Mouse (Mus musculus): ENCODE data around the gene Cd63. TPM values are rescaled to one million over a fixed set of nuclear protein-coding genes. Genes with fewer than 3 reads are reported as not detected.
A peak's percentile ranks its signal among the peaks of the same experiment; 100 is the strongest.

Gene Cd63
- polyA plus RNA-seq, 1 experiment from 2014 or later: 820 TPM

DNA sequence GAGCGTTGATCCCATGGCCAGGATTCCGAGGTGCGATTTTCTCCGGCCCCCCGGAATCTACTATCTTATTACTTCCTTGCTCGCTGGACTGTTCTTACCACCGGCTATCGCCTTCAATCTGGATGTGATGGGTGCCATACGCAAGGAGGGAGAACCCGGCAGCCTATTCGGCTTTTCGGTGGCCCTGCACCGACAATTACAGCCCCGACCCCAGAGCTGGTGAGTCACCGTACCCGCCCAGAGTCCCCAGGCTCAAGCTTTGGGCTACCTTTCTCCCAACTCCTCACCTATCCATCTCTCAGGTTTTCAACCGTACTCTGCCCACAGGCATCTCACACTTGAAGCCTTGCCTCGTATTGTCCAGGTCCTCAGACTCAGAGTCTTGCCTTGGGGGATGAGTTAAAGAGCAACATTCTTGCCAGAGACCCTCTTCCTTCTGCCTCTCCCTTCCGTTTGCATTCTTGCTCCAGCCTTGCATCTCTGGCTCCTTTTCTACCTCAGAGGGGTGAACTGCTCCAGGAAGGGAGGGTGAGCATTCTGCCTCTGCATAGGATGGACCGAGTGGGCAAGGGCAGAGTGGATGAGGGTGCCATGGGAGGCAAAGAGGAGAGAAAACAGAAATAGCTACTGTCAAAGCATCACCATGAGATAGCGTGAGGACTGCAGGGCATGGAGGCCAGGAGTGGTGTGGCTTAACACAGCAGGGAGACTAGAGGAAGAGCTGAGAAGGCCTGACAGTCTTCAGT lies 33.4 kb downstream of the Cd63 start:
- H3K36me3 ChIP-seq: no peaks in the 10 kb centered on the region
- ATAC-seq (ENCODE audit: low FRiP score, low read depth): no peak
- H3K9me3 ChIP-seq: no peaks in the 10 kb centered on the region
- H3K4me3 ChIP-seq: peak overlapping the region; percentile 43
- H3K9ac ChIP-seq: peak overlapping the region; percentile 32; the same call in 1 of the 2 replicates
- H3K4me1 ChIP-seq: peaks cover 16% of the 10 kb centered on the region
- peak overlapping the region; percentile 73 for H3K4me2 ChIP-seq (replicated peaks)
- H3K27me3 ChIP-seq: peaks cover 77% of the 10 kb centered on the region
- 2% methylated on average over 21 of the region's 21 CpGs for WGBS
- H3K27ac ChIP-seq: no peak overlapping the region

DNA sequence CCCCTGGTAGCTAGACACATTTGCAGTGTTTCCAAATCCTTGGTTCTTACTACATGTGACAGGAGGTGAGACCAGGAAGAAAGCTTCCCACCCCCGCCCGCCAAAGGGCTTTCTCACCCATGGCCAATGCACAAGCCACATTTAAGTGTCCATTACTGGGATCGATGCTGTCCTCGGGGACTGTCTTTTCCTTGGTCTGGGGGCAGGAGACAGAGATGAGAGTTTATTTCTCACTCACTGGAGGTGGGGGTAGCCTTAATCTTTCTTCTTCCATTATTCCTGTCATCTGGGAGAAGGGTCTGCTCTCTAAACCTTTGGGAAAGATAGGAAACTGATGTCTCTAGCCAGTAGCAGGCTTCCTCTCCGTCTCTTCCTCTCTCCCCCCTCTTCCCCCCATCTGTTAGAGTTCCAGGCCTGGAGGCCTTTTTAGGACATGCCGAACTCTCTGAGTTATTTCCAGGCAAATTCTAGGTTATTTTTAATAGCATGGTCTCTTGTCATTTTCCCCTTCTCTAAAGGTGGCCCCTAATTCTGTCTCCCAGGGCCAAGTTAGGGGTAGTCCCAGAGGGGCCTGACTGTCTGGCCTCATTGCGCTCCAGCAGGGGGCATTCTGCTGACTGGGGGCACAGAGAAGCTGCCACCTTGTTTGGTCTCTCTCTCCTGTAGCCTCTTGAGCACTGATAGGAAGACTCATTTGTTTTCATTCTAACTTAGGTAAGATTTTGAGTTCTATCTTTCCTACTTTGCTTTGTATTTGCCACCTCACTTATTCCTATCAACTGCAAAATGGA lies 34.4 kb downstream of the Cd63 start:
- H3K36me3 ChIP-seq: no peaks in the 10 kb centered on the region
- 67% methylated on average over 7 of the region's 7 CpGs for WGBS

DNA sequence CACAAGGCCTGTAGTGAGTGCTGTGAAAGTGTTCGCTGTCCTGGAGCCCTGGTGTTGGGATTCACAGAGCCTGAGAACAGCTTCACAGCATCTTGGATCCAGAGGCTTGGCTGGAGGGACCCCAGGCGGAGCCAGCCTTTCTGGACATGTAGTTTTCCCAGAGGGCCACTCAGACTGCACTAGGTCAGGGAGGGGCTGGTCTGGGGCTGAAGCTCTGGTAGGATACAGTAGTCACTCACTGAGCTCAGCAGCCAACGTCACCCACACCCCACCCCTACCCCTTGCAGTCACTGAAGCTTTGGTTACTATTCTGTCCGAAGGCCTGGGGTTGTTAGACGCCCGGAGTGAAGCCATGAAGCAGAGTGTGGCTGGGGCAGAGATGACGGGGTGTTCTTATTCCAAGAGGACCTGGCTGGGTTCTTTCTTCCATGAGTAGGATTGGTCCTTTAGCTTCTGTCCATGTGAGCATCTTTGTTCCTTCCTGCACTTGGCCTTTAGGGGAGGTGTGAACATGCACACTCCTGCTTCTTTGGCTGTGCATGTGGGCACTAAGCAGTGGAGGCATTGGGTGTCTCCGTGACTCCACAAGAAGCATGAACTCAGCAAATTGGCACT lies 35.1 kb downstream of the Cd63 start:
- Histone ChIP-seq H3K27me3 (peaks cover 62% of the 10 kb centered on the region), H3K4me2 (replicated peaks) (no peak overlapping the region), H3K4me3 (no peak overlapping the region), H3K36me3 (no peaks in the 10 kb centered on the region), H3K9ac (no peak overlapping the region), H3K27ac (no peak overlapping the region), H3K4me1 (peaks cover 16% of the 10 kb centered on the region), H3K9me3 (no peaks in the 10 kb centered on the region)
- WGBS: 66% methylated on average over 8 of the region's 8 CpGs
- ATAC-seq (ENCODE audit: low FRiP score, low read depth): no peak

More for the DNA sequence above, 34.4 kb downstream of the Cd63 start:
- Histone ChIP-seq H3K4me2 (replicated peaks) (no peak overlapping the region), H3K9me3 (no peaks in the 10 kb centered on the region), H3K4me3 (no peak overlapping the region), H3K27ac (no peak overlapping the region), H3K4me1 (peaks cover 16% of the 10 kb centered on the region), H3K27me3 (peaks cover 68% of the 10 kb centered on the region), H3K9ac (no peak overlapping the region)
- ATAC-seq (ENCODE audit: low FRiP score, low read depth): no peak

DNA sequence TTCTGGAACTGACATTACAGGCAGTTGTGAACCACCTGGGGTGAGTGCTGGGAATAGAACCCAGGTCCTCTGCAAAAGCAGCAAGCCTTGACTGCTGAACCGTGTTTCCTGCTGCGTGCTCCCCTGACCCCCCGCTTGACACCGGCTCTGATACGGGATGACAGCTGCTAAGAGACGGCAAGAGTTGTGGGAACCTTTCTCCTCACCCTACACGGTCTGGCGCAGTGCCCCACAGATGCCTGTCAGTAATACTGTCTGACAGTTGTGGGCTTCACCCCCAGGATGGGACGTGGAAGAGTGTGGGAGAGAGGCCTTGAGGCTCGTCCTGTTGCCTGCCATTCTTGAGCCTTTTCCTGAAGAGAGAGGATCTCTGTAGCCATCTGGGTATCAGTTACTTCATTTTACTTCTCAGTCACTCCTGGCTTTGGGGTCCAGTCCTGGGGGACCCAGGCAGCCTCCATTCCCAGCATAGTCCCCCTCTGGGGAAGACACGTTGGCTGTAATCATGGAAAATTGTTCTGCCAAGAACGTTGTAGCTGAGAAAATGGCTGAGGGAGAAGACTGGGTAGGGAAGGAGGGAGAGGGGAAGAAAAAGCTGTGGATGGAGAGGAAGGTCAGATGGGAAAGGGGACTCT lies 37.1 kb downstream of the Cd63 start:
- Histone ChIP-seq H3K27me3 (peaks cover 42% of the 10 kb centered on the region), H3K4me3 (no peak overlapping the region), H3K4me2 (replicated peaks) (no peak overlapping the region), H3K36me3 (no peaks in the 10 kb centered on the region), H3K27ac (no peak overlapping the region), H3K9ac (no peak overlapping the region), H3K4me1 (peaks cover 16% of the 10 kb centered on the region), H3K9me3 (no peaks in the 10 kb centered on the region)
- WGBS: 69% methylated on average over 12 of the region's 12 CpGs
- 0 out of 2 replicates have a peak, but pooled peaks have one; percentile 21 for ATAC-seq (ENCODE audit: low FRiP score, low read depth)

GRCm38 (mm10) chr10:128938457-128938856 lies 37.7 kb downstream of the Cd63 start:
- H3K9me3 ChIP-seq: no peaks in the 10 kb centered on the region
- no peaks in the 10 kb centered on the region for H3K36me3 ChIP-seq
- no peak overlapping the region for H3K4me3 ChIP-seq
- ATAC-seq (ENCODE audit: low FRiP score, low read depth): no peak
- peaks cover 36% of the 10 kb centered on the region for H3K27me3 ChIP-seq
- peaks cover 12% of the 10 kb centered on the region for H3K4me1 ChIP-seq
- 79% methylated on average over 9 of the region's 9 CpGs for WGBS
- no peak overlapping the region for H3K9ac ChIP-seq
- no peak overlapping the region for H3K4me2 ChIP-seq (replicated peaks)
- no peak overlapping the region for H3K27ac ChIP-seq

DNA sequence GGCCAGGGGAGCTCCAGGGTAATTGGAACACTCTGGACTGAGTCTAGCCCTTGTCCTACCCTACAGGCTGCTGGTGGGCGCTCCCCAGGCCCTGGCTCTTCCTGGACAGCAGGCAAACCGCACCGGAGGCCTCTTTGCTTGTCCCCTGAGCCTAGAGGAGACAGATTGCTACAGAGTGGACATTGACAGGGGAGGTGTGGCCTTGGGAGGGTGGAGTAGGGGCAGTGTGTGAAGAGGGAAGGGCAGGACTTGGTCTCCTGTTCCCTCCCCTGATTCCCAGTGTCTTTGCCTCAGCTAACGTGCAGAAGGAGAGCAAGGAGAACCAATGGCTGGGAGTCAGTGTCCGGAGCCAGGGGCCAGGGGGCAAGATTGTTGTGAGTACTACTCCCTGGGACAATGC lies 38.2 kb downstream of the Cd63 start:
- no peak overlapping the region for H3K9ac ChIP-seq
- no peaks in the 10 kb centered on the region for H3K36me3 ChIP-seq
- no peak overlapping the region for H3K4me3 ChIP-seq
- no peak for ATAC-seq (ENCODE audit: low FRiP score, low read depth)
- peaks cover 31% of the 10 kb centered on the region for H3K27me3 ChIP-seq
- WGBS: 54% methylated on average over 5 of the region's 5 CpGs
- H3K4me2 ChIP-seq (replicated peaks): no peak overlapping the region
- H3K9me3 ChIP-seq: no peaks in the 10 kb centered on the region
- no peak overlapping the region for H3K27ac ChIP-seq
- H3K4me1 ChIP-seq: peaks cover 7% of the 10 kb centered on the region

- no peaks in the 10 kb centered on the region for H3K36me3 ChIP-seq
Measured at GRCm38 (mm10) chr10:128940475-128941061, 39.8 kb downstream of the Cd63 start.

GRCm38 (mm10) chr10:128945675-128946074 lies 44.9 kb downstream of the Cd63 start:
- Histone ChIP-seq H3K4me2 (replicated peaks) (no peak overlapping the region), H3K4me1 (no peaks in the 10 kb centered on the region), H3K9ac (no peak overlapping the region), H3K27ac (no peak overlapping the region), H3K9me3 (no peaks in the 10 kb centered on the region), H3K27me3 (no peaks in the 10 kb centered on the region), H3K36me3 (no peaks in the 10 kb centered on the region), H3K4me3 (no peak overlapping the region)
- 23% methylated on average over 3 of the region's 3 CpGs for WGBS
- no peak for ATAC-seq (ENCODE audit: low FRiP score, low read depth)

More at GRCm38 (mm10) chr10:128940475-128941061, 39.8 kb downstream of the Cd63 start:
- no peaks in the 10 kb centered on the region for H3K9me3 ChIP-seq
- no peak for ATAC-seq (ENCODE audit: low FRiP score, low read depth)
- H3K27me3 ChIP-seq: peaks cover 15% of the 10 kb centered on the region
- H3K9ac ChIP-seq: no peak overlapping the region
- WGBS: 81% methylated on average over 10 of the region's 10 CpGs
- H3K4me1 ChIP-seq: no peaks in the 10 kb centered on the region
- H3K4me2 ChIP-seq (replicated peaks): no peak overlapping the region
- H3K4me3 ChIP-seq: no peak overlapping the region
- H3K27ac ChIP-seq: no peak overlapping the region

GRCm38 (mm10) chr10:128947496-128947895 lies 46.7 kb downstream of the Cd63 start:
- H3K4me1 ChIP-seq: no peaks in the 10 kb centered on the region
- no peaks in the 10 kb centered on the region for H3K9me3 ChIP-seq
- H3K9ac ChIP-seq: no peak overlapping the region
- H3K36me3 ChIP-seq: no peaks in the 10 kb centered on the region
- ATAC-seq (ENCODE audit: low FRiP score, low read depth): no peak
- no peak overlapping the region for H3K4me3 ChIP-seq
- no peak overlapping the region for H3K27ac ChIP-seq
- H3K4me2 ChIP-seq (replicated peaks): no peak overlapping the region
- WGBS: 90% methylated on average over 4 of the region's 4 CpGs
- no peaks in the 10 kb centered on the region for H3K27me3 ChIP-seq

DNA sequence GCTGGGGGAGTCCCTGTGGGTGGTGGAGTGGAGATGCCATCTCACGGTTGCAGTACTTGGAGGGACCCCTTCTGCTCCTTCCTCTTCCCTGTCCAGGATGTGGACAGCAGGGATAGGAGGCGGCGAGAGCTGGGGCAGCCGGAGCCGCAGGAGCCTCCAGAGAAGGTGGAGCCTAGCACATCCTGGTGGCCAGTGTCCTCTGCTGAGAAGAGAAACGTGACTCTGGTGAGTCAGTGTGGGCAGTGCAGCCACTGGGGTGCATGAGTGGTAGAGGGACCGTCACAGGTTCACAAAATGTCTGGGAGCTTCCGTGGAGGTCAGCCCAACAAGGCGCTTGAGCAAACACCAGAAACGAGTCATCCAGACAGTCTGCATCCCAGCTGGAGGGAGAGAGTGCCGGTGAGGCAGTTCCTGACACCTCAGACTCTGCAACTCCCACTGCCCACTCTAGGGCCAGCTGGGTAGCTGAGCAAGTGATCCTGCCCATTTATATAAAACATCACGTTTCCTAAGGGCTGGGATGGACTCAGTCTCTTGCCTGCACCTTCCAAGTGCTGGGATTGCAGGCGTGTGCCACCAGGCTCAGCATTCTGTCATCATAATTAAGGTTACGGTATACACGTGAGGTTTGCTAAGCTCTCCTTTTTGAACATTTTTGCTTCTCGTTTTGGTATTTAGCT lies 49.6 kb downstream of the Cd63 start:
- H3K36me3 ChIP-seq: no peaks in the 10 kb centered on the region
- no peak overlapping the region for H3K9ac ChIP-seq
- H3K4me3 ChIP-seq: no peak overlapping the region
- ATAC-seq (ENCODE audit: low FRiP score, low read depth): no peak
- 66% methylated on average over 16 of the region's 16 CpGs for whole genome bisulfite sequencing
- no peaks in the 10 kb centered on the region for H3K27me3 ChIP-seq
- no peaks in the 10 kb centered on the region for H3K9me3 ChIP-seq
- no peaks in the 10 kb centered on the region for H3K4me1 ChIP-seq
- H3K27ac ChIP-seq: no peak overlapping the region
- H3K4me2 ChIP-seq (replicated peaks): no peak overlapping the region

- H3K4me3 ChIP-seq: no peak overlapping the region
- no peak overlapping the region for H3K27ac ChIP-seq
- no peaks in the 10 kb centered on the region; the same call in 1 of the 2 replicates for H3K4me1 ChIP-seq
- H3K9ac ChIP-seq: no peak overlapping the region
- no peaks in the 10 kb centered on the region for H3K36me3 ChIP-seq
- no peaks in the 10 kb centered on the region for H3K9me3 ChIP-seq
- H3K4me2 ChIP-seq (replicated peaks): no peak overlapping the region
- ATAC-seq (ENCODE audit: low FRiP score, low read depth): no peak
- WGBS: 78% methylated on average over 10 of the region's 10 CpGs
- H3K27me3 ChIP-seq: peaks cover 6% of the 10 kb centered on the region; the same call in 1 of the 2 replicates
Measured at GRCm38 (mm10) chr10:128958340-128958739, 57.6 kb downstream of the Cd63 start.

All from limb, embryonic 13.5 days (tissue).